Mouse (Mus musculus): ENCODE measurements around the gene Setdb1.

DNA sequence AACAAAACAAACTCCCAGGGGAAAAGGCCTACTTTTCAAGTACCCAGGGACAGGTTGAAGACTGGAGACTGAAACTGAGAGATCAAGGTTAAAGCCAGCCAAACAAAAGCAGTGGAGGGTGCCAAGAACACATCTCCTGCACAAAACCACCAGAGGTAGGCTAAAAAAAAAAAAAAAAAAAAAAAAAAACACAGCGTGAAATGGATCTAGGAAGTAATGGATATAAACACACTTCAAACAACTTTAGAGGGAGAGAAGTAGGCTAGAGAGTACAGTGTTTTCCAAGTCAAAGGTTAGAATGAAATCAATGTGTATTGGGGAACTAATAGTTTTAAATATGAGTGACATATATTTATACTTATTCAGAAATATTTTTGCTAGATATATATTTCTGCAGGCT lies 25.5 kb downstream of the Setdb1 start:
- TF ChIP-seq CTCF (IDR thresholded peaks at IDR 0.05; ENCODE audit: low read depth) (no peak), EP300 (IDR thresholded peaks at IDR 0.05; ENCODE audit: low read depth) (no peak)

Measured in liver, embryonic 14.5 days (tissue).